Mouse (Mus musculus) frontal cortex, postnatal 10 days (tissue): ENCODE measurements around the gene Cfap70.

ENCODE experiments used
- DNase-seq, 2 experiments: peaks; one replicate each; pipeline ENCODE4 v3.0.0; 2022; ENCODE audit warnings: low spot score in 2 of 2, mixed read lengths in 1 of 2

Cfap70 gene

GRCm38 (mm10) chr14:20423046-20423445 is 29.0 kb downstream of the Cfap70 start:
- DNase-seq, result no peak

- no peak for DNase-seq
These were observed 29.8 kb downstream of the Cfap70 start for GRCm38 (mm10) chr14:20422257-20422656.

- DNase-seq, result no peak
These were observed 52.0 kb downstream of the Cfap70 start for GRCm38 (mm10) chr14:20400071-20400470.

GRCm38 (mm10) chr14:20398864-20399263 is 53.2 kb downstream of the Cfap70 start:
- DNase-seq, result no peak

- DNase-seq, result no peak
These were observed 54.8 kb downstream of the Cfap70 start for GRCm38 (mm10) chr14:20397220-20397619.

- peak; percentile 92 to 93 for DNase-seq
These were observed 58.7 kb downstream of the Cfap70 start, which contains the start of gene Mrps16 for GRCm38 (mm10) chr14:20393205-20393913. Gene Mrps16 (minus strand): TSS chr14:20393634.

GRCm38 (mm10) chr14:20392326-20392725 is 59.7 kb downstream of the Cfap70 start:
- DNase-seq, result no peak

GRCm38 (mm10) chr14:20389446-20390079 is 62.5 kb downstream of the Cfap70 start:
- DNase-seq, result no peak

- DNase-seq, result peak; percentile 94 to 96
These were observed 63.4 kb downstream of the Cfap70 start, which contains the start of gene Dnajc9 for GRCm38 (mm10) chr14:20388441-20389129. Gene Dnajc9 (minus strand): TSS chr14:20388910.

- no peak for DNase-seq
These were observed 72.1 kb downstream of the Cfap70 start for GRCm38 (mm10) chr14:20379753-20380430.

GRCm38 (mm10) chr14:20379087-20379640 is 72.9 kb downstream of the Cfap70 start:
- DNase-seq, result no peak

- no peak for DNase-seq
These were observed 73.5 kb downstream of the Cfap70 start for GRCm38 (mm10) chr14:20378313-20379061.

GRCm38 (mm10) chr14:20377112-20377521 is 74.9 kb downstream of the Cfap70 start:
- DNase-seq, result no peak

GRCm38 (mm10) chr14:20371854-20372253 is 80.2 kb downstream of the Cfap70 start:
- no peak for DNase-seq

GRCm38 (mm10) chr14:20370798-20371197 is 81.2 kb downstream of the Cfap70 start:
- DNase-seq, result no peak

GRCm38 (mm10) chr14:20368271-20368670 is 83.8 kb downstream of the Cfap70 start:
- DNase-seq, result no peak

GRCm38 (mm10) chr14:20363230-20363629 is 88.8 kb downstream of the Cfap70 start:
- DNase-seq, result no peak

- peak; percentile 88 to 90 for DNase-seq
These were observed 104.0 kb downstream of the Cfap70 start, which contains the start of the genes Ecd and Fam149b for GRCm38 (mm10) chr14:20347991-20348541. Gene Ecd (minus strand): TSS chr14:20348121. Gene Fam149b (plus strand): TSS chr14:20348162.

GRCm38 (mm10) chr14:20347441-20347990 is 104.5 kb downstream of the Cfap70 start:
- no peak for DNase-seq

- no peak for DNase-seq
These were observed 106.1 kb downstream of the Cfap70 start for GRCm38 (mm10) chr14:20345885-20346284.
